Mouse (Mus musculus): Measurements from ENCODE around the gene Tmem53. TPM values are rescaled to one million over a fixed set of nuclear protein-coding genes. Genes with fewer than 3 reads are reported as not detected.

Tmem53 gene
- total and polyA plus RNA-seq, 3 experiments = 0.65 to 1.3 TPM; not detected in 1

Other genes starting within 250 kb of the Tmem53 start
- 75.4 and 79.3 TPM in 2 replicates for gene Eif2b3, start 232.5 kb upstream of the Tmem53 start, total RNA-seq (2012; rRNA removed)
- gene Eif2b3, start 232.5 kb upstream of the Tmem53 start, polyA plus RNA-seq (2012; ENCODE audit: insufficient read depth in 1 of 2, insufficient read length in 2 of 2, low read depth in 1 of 2, low replicate concordance in 2 of 2, missing spikeins in 1 of 2) = 10 to 100 TPM in 1 of 2 experiments, not detected in 1; 77.5 TPM
- not detected in 2 replicates for gene Ptch2, start 155.9 kb upstream of the Tmem53 start, total RNA-seq (2012; rRNA removed)
- gene Ptch2, start 155.9 kb upstream of the Tmem53 start, polyA plus RNA-seq (2012; ENCODE audit: insufficient read depth in 1 of 2, insufficient read length in 2 of 2, low read depth in 1 of 2, low replicate concordance in 2 of 2, missing spikeins in 1 of 2) = under 1 TPM in 1 of 2 experiments, not detected in 1; 0.33 TPM
- 12.1 and 13.6 TPM in 2 replicates for gene Btbd19, start 126.2 kb upstream of the Tmem53 start, total RNA-seq (2012; rRNA removed)
- 10 to 100 TPM in 1 of 2 experiments, not detected in 1; 22.6 TPM for gene Btbd19, start 126.2 kb upstream of the Tmem53 start, polyA plus RNA-seq (2012; ENCODE audit: insufficient read depth in 1 of 2, insufficient read length in 2 of 2, low read depth in 1 of 2, low replicate concordance in 2 of 2, missing spikeins in 1 of 2)
- gene Tctex1d4, start 125.2 kb upstream of the Tmem53 start, total RNA-seq (2012; rRNA removed) = 0.31 and 0.62 TPM in 2 replicates
- gene Tctex1d4, start 125.2 kb upstream of the Tmem53 start, polyA plus RNA-seq (2012; ENCODE audit: insufficient read depth in 1 of 2, insufficient read length in 2 of 2, low read depth in 1 of 2, low replicate concordance in 2 of 2, missing spikeins in 1 of 2) = 1 to 10 TPM in 1 of 2 experiments, not detected in 1; 1.3 TPM
- gene Plk3, start 118.0 kb upstream of the Tmem53 start, total RNA-seq (2012; rRNA removed) = 4.1 and 5.3 TPM in 2 replicates
- gene Plk3, start 118.0 kb upstream of the Tmem53 start, polyA plus RNA-seq (2012; ENCODE audit: insufficient read depth in 1 of 2, insufficient read length in 2 of 2, low read depth in 1 of 2, low replicate concordance in 2 of 2, missing spikeins in 1 of 2) = 10 to 100 TPM in 1 of 2 experiments, not detected in 1; 13.8 TPM
- 4,560 and 5,186 TPM in 2 replicates for gene Rps8, start 95.7 kb upstream of the Tmem53 start, total RNA-seq (2012; rRNA removed)
- gene Rps8, start 95.7 kb upstream of the Tmem53 start, polyA plus RNA-seq (2012; ENCODE audit: insufficient read depth in 1 of 2, insufficient read length in 2 of 2, low read depth in 1 of 2, low replicate concordance in 2 of 2, missing spikeins in 1 of 2) = 1,000 to 10,000 TPM; 1,132 to 1,156 TPM
- gene Kif2c, start 69.3 kb upstream of the Tmem53 start, total RNA-seq (2012; rRNA removed) = 32.6 and 36.7 TPM in 2 replicates
- gene Kif2c, start 69.3 kb upstream of the Tmem53 start, polyA plus RNA-seq (2012; ENCODE audit: insufficient read depth in 1 of 2, insufficient read length in 2 of 2, low read depth in 1 of 2, low replicate concordance in 2 of 2, missing spikeins in 1 of 2) = 10 to 100 TPM in 1 of 2 experiments, not detected in 1; 45.1 TPM
- gene Armh1, start 174 bp downstream of the Tmem53 start, total RNA-seq (2012; rRNA removed) = not detected in 2 replicates
- not detected for gene Armh1, start 174 bp downstream of the Tmem53 start, polyA plus RNA-seq (2012; ENCODE audit: insufficient read depth in 1 of 2, insufficient read length in 2 of 2, low read depth in 1 of 2, low replicate concordance in 2 of 2, missing spikeins in 1 of 2)
- 111 and 121 TPM in 2 replicates for gene Rnf220, start 245.1 kb downstream of the Tmem53 start, total RNA-seq (2012; rRNA removed)
- 100 to 1,000 TPM in 1 of 2 experiments, not detected in 1; 201 TPM for gene Rnf220, start 245.1 kb downstream of the Tmem53 start, polyA plus RNA-seq (2012; ENCODE audit: insufficient read depth in 1 of 2, insufficient read length in 2 of 2, low read depth in 1 of 2, low replicate concordance in 2 of 2, missing spikeins in 1 of 2)